Mouse (Mus musculus): ENCODE data around the gene Tm7sf2.
A peak's percentile ranks its signal among the peaks of the same experiment; 100 is the strongest.

Gene Tm7sf2

GRCm38 (mm10) chr19:6067724-6068415 is at the start of gene Tm7sf2:
Tm7sf2 (minus strand) TSS chr19:6068373.
- peak; percentile 84 for DNase-seq (ENCODE audit: low read depth, low spot score)

- peak; percentile 53 for DNase-seq (ENCODE audit: low read depth, low spot score)
Observed at GRCm38 (mm10) chr19:6117346-6117985, 49.3 kb upstream of the Tm7sf2 start.

- DNase-seq (ENCODE audit: low read depth, low spot score): no peak
Observed at GRCm38 (mm10) chr19:6116113-6116850, 48.1 kb upstream of the Tm7sf2 start.

GRCm38 (mm10) chr19:6113116-6113515 is 44.9 kb upstream of the Tm7sf2 start:
- no peak for DNase-seq (ENCODE audit: low read depth, low spot score)

GRCm38 (mm10) chr19:6105586-6105985 is 37.4 kb upstream of the Tm7sf2 start, which contains the start of gene Naaladl1:
Naaladl1 (plus strand) TSS chr19:6105782.
- no peak for DNase-seq (ENCODE audit: low read depth, low spot score)

- DNase-seq (ENCODE audit: low read depth, low spot score): no peak
Observed at GRCm38 (mm10) chr19:6104476-6104875, 36.3 kb upstream of the Tm7sf2 start.

GRCm38 (mm10) chr19:6102169-6102853 is 34.1 kb upstream of the Tm7sf2 start:
- no peak for DNase-seq (ENCODE audit: low read depth, low spot score)

GRCm38 (mm10) chr19:6101186-6101585 is 33.0 kb upstream of the Tm7sf2 start:
- DNase-seq (ENCODE audit: low read depth, low spot score): no peak

- DNase-seq (ENCODE audit: low read depth, low spot score): no peak
Observed at GRCm38 (mm10) chr19:6097847-6098246, 29.7 kb upstream of the Tm7sf2 start.

- no peak for DNase-seq (ENCODE audit: low read depth, low spot score)
Observed at GRCm38 (mm10) chr19:6094119-6094518, 25.9 kb upstream of the Tm7sf2 start, which contains the start of gene AC131692.1. AC131692.1 (plus strand) TSS chr19:6094419.

GRCm38 (mm10) chr19:6088841-6089240 is 20.7 kb upstream of the Tm7sf2 start:
- no peak for DNase-seq (ENCODE audit: low read depth, low spot score)

- DNase-seq (ENCODE audit: low read depth, low spot score): peak; percentile 92
Observed at GRCm38 (mm10) chr19:6085417-6085879, 17.3 kb upstream of the Tm7sf2 start.

- peak; percentile 99 for DNase-seq (ENCODE audit: low read depth, low spot score)
Observed at GRCm38 (mm10) chr19:6084478-6085248, 16.5 kb upstream of the Tm7sf2 start, which contains the start of the genes Zfpl1 and Cdca5. Zfpl1 (minus strand) TSS chr19:6084956. Cdca5 (plus strand) TSS chr19:6084983.

GRCm38 (mm10) chr19:6082156-6082555 is 14.0 kb upstream of the Tm7sf2 start, which contains the start of gene Gm28374:
Gm28374 (minus strand) TSS chr19:6082256.
- no peak for DNase-seq (ENCODE audit: low read depth, low spot score)

- DNase-seq (ENCODE audit: low read depth, low spot score): no peak
Observed at GRCm38 (mm10) chr19:6079983-6080480, 11.9 kb upstream of the Tm7sf2 start, which contains the start of gene Tmem262. Tmem262 (plus strand) TSS chr19:6080033.

GRCm38 (mm10) chr19:6076564-6077393 is 8.6 kb upstream of the Tm7sf2 start, which contains the start of gene Vps51:
Vps51 (minus strand) TSS chr19:6077231.
- peak; percentile 98 for DNase-seq (ENCODE audit: low read depth, low spot score)

GRCm38 (mm10) chr19:6073889-6074288 is 5.7 kb upstream of the Tm7sf2 start:
- no peak for DNase-seq (ENCODE audit: low read depth, low spot score)

GRCm38 (mm10) chr19:6071261-6071660 is 3.1 kb upstream of the Tm7sf2 start:
- DNase-seq (ENCODE audit: low read depth, low spot score): no peak

GRCm38 (mm10) chr19:6070571-6071250 is 2.5 kb upstream of the Tm7sf2 start:
- DNase-seq (ENCODE audit: low read depth, low spot score): no peak

Measured in 3T3-L1 (cell line).